Mouse (Mus musculus): Measurements from ENCODE around the gene Ttc7. TPM values are rescaled to one million over a fixed set of nuclear protein-coding genes. Genes with fewer than 3 reads are reported as not detected.

Gene Ttc7
- polyA plus RNA-seq, 1 experiment from 2014 or later: 11.6 TPM

- no peaks in the 10 kb centered on the region for H3K27me3 ChIP-seq
- no peak for ATAC-seq (ENCODE audit: insufficient number of reproducible peaks, low FRiP score, low TSS enrichment, low read depth)
- no peaks in the 10 kb centered on the region for H3K36me3 ChIP-seq
- H3K4me3 ChIP-seq: no peak overlapping the region
- no peak overlapping the region for H3K9ac ChIP-seq
- H3K4me2 ChIP-seq: no peak overlapping the region
- no peak overlapping the region for H3K27ac ChIP-seq
- peaks cover 8% of the 10 kb centered on the region for H3K4me1 ChIP-seq
- 69% methylated on average over 6 of the region's 6 CpGs for WGBS
- no peaks in the 10 kb centered on the region for H3K9me3 ChIP-seq
Measured at GRCm38 (mm10) chr17:87269454-87269853, 13.2 kb upstream of the Ttc7 start.

- no peaks in the 10 kb centered on the region for H3K4me1 ChIP-seq
- H3K9me3 ChIP-seq: no peaks in the 10 kb centered on the region
- no peaks in the 10 kb centered on the region for H3K36me3 ChIP-seq
- H3K27ac ChIP-seq: no peak overlapping the region
- ATAC-seq (ENCODE audit: insufficient number of reproducible peaks, low FRiP score, low TSS enrichment, low read depth): no peak
- H3K4me3 ChIP-seq: no peak overlapping the region
- no peak overlapping the region for H3K4me2 ChIP-seq
- no peaks in the 10 kb centered on the region for H3K27me3 ChIP-seq
- H3K9ac ChIP-seq: no peak overlapping the region
- 47% methylated on average over 15 of the region's 15 CpGs for WGBS
Measured at GRCm38 (mm10) chr17:87275363-87276341, 7.0 kb upstream of the Ttc7 start.

GRCm38 (mm10) chr17:87282007-87282705 lies 530 bp upstream of the Ttc7 start:
- Histone ChIP-seq H3K4me3 (peak overlapping the region; percentile 76), H3K9me3 (no peaks in the 10 kb centered on the region), H3K9ac (peak overlapping the region; percentile 79), H3K4me2 (peak overlapping the region; percentile 99), H3K4me1 (peaks cover 38% of the 10 kb centered on the region), H3K27ac (peak overlapping the region; percentile 94), H3K36me3 (no peaks in the 10 kb centered on the region), H3K27me3 (peaks cover 24% of the 10 kb centered on the region)
- peak; percentile 72; the same call in 1 of the 2 replicates for ATAC-seq (ENCODE audit: insufficient number of reproducible peaks, low FRiP score, low TSS enrichment, low read depth)
- WGBS: under 1% methylated on average over 44 of the region's 44 CpGs

GRCm38 (mm10) chr17:87283055-87283754 lies 519 bp downstream of the Ttc7 start:
- H3K4me2 ChIP-seq: peak overlapping the region; percentile 99
- ATAC-seq (ENCODE audit: insufficient number of reproducible peaks, low FRiP score, low TSS enrichment, low read depth): peak; percentile 30; the same call in 1 of the 2 replicates
- peaks cover 24% of the 10 kb centered on the region for H3K27me3 ChIP-seq

GRCm38 (mm10) chr17:87283755-87284481 lies 1.2 kb downstream of the Ttc7 start:
- H3K9ac ChIP-seq: 0 out of 2 replicates have a peak overlapping the region, but pooled peaks have one; percentile 50
- peaks cover 24% of the 10 kb centered on the region for H3K27me3 ChIP-seq
- WGBS: 8% methylated on average over 21 of the region's 21 CpGs

More at GRCm38 (mm10) chr17:87283055-87283754, 519 bp downstream of the Ttc7 start:
- under 1% methylated on average over 56 of the region's 56 CpGs for WGBS
- Histone ChIP-seq H3K36me3 (no peaks in the 10 kb centered on the region), H3K4me1 (peaks cover 39% of the 10 kb centered on the region), H3K9ac (peak overlapping the region; percentile 50), H3K27ac (peak overlapping the region; percentile 94), H3K4me3 (peak overlapping the region; percentile 76), H3K9me3 (no peaks in the 10 kb centered on the region)

GRCm38 (mm10) chr17:87284482-87285040 lies 1.9 kb downstream of the Ttc7 start:
- no peaks in the 10 kb centered on the region for H3K9me3 ChIP-seq
- H3K4me1 ChIP-seq: peaks cover 39% of the 10 kb centered on the region
- 66% methylated on average over 7 of the region's 7 CpGs for WGBS
- peak overlapping the region; percentile 76; the same call in 1 of the 2 replicates for H3K4me3 ChIP-seq
- H3K27ac ChIP-seq: no peak overlapping the region
- H3K36me3 ChIP-seq: no peaks in the 10 kb centered on the region
- H3K9ac ChIP-seq: no peak overlapping the region
- peak overlapping the region; percentile 99; the same call in 1 of the 2 replicates for H3K4me2 ChIP-seq
- H3K27me3 ChIP-seq: peaks cover 24% of the 10 kb centered on the region
- ATAC-seq (ENCODE audit: insufficient number of reproducible peaks, low FRiP score, low TSS enrichment, low read depth): no peak

More at GRCm38 (mm10) chr17:87283755-87284481, 1.2 kb downstream of the Ttc7 start:
- Histone ChIP-seq H3K4me3 (peak overlapping the region; percentile 76), H3K4me1 (peaks cover 39% of the 10 kb centered on the region), H3K4me2 (peak overlapping the region; percentile 99), H3K36me3 (no peaks in the 10 kb centered on the region), H3K27ac (no peak overlapping the region), H3K9me3 (no peaks in the 10 kb centered on the region)
- ATAC-seq (ENCODE audit: insufficient number of reproducible peaks, low FRiP score, low TSS enrichment, low read depth): no peak

GRCm38 (mm10) chr17:87285731-87286465 lies 3.2 kb downstream of the Ttc7 start:
- WGBS: 66% methylated on average over 23 of the region's 23 CpGs
- H3K9me3 ChIP-seq: no peaks in the 10 kb centered on the region
- peaks cover 39% of the 10 kb centered on the region for H3K4me1 ChIP-seq
- H3K27me3 ChIP-seq: peaks cover 24% of the 10 kb centered on the region
- ATAC-seq (ENCODE audit: insufficient number of reproducible peaks, low FRiP score, low TSS enrichment, low read depth): no peak
- no peak overlapping the region for H3K4me2 ChIP-seq
- no peaks in the 10 kb centered on the region for H3K36me3 ChIP-seq
- H3K9ac ChIP-seq: no peak overlapping the region
- H3K4me3 ChIP-seq: no peak overlapping the region
- no peak overlapping the region for H3K27ac ChIP-seq

- Histone ChIP-seq H3K36me3 (no peaks in the 10 kb centered on the region), H3K4me1 (peaks cover 32% of the 10 kb centered on the region), H3K9me3 (no peaks in the 10 kb centered on the region), H3K9ac (no peak overlapping the region), H3K4me2 (no peak overlapping the region), H3K27ac (0 out of 2 replicates have a peak overlapping the region, but pooled peaks have one; percentile 19), H3K27me3 (peaks cover 24% of the 10 kb centered on the region), H3K4me3 (no peak overlapping the region)
- whole genome bisulfite sequencing: 58% methylated on average over 8 of the region's 8 CpGs
- ATAC-seq (ENCODE audit: insufficient number of reproducible peaks, low FRiP score, low TSS enrichment, low read depth): no peak
Measured at GRCm38 (mm10) chr17:87286481-87287143, 3.9 kb downstream of the Ttc7 start.

- Histone ChIP-seq H3K4me1 (peaks cover 30% of the 10 kb centered on the region), H3K27me3 (peaks cover 24% of the 10 kb centered on the region), H3K9ac (no peak overlapping the region), H3K4me3 (no peak overlapping the region), H3K4me2 (no peak overlapping the region), H3K36me3 (no peaks in the 10 kb centered on the region), H3K9me3 (no peaks in the 10 kb centered on the region), H3K27ac (no peak overlapping the region)
- 67% methylated on average over 8 of the region's 8 CpGs for WGBS
- ATAC-seq (ENCODE audit: insufficient number of reproducible peaks, low FRiP score, low TSS enrichment, low read depth): no peak
Measured at GRCm38 (mm10) chr17:87287197-87287777, 4.6 kb downstream of the Ttc7 start.

Measured in limb, embryonic 15.5 days (tissue).